Mouse (Mus musculus) gastrocnemius, adult 8-10 months (tissue): ENCODE measurements around the gene Phlpp1. TPM values are rescaled to one million over a fixed set of nuclear protein-coding genes. Genes with fewer than 3 reads are reported as not detected.

ENCODE experiments used
- DNase-seq, 2 experiments: peaks; one replicate each; pipeline ENCODE4 v3.0.0; 2022; ENCODE audit warnings: low spot score in 2 of 2
- total RNA-seq, 4 experiments: library from RNA; stranded (reverse); gene quantifications; 2 replicates each; pipeline ENCODE4 v1.2.4; 2022

Phlpp1 gene
- total RNA-seq, 4 experiments from 2014 or later: 7.0 to 8.1 (median 7.5) TPM

DNA sequence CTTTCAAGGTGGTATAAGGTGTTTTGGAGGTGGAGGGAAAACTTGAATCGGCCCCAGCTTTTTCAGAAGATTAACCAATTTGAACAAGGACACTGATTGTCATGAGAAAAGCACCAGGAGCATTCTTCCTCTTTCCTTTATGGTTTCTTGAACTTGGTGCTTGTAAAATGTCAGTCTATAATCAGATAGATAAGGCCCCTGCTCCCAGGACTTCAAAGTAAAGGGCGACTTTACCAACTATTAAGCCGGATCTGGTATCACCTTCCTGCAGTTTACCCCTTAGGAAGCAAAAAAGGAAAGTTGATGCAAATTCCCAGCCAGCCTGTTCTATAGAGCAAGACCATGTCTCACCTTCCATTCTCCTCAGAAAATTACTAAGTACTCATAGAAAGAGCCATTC, 21.9 kb downstream of the Phlpp1 start:
- no peak for DNase-seq

- no peak for DNase-seq
These were observed 22.7 kb downstream of the Phlpp1 start for GRCm38 (mm10) chr1:106194263-106194662.

DNA sequence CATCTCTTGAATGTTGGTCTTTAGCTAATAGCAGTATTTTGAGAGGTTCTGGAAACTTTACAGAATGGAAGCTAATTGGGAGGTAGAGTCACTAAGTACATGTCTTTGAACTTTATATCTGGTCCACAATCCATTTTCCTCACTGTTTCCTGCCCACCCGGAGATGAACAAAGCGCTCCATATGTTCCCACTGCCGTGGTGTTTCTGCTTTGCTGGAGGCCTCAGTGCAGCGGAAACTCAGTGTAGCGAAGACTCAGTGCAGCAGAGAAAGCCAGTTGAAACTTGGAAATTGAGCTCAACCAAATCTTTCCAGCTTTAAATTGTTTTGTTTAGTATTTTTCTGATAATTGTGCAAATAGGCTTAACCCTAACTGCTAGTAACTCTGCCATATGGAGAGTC, 26.4 kb downstream of the Phlpp1 start:
- no peak for DNase-seq

DNA sequence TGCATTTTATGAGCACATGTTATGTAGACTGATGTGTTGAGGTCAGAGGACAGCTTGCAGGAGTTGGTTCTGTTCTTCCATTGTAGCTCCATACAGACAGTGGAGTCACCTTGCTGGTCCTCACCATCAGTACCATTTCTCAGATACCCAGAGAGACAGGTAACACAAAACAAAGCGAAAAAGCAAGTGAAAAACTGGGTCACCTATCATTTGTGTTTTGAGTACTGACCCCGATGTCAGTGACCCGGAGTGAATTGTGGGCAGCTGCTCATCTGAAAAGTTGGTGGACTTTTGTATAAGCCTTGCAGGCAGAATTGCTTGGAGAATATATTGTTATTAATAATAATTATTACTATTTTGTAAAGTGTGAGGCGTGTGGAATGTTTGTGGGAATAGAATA, 27.6 kb downstream of the Phlpp1 start:
- DNase-seq: no peak

DNA sequence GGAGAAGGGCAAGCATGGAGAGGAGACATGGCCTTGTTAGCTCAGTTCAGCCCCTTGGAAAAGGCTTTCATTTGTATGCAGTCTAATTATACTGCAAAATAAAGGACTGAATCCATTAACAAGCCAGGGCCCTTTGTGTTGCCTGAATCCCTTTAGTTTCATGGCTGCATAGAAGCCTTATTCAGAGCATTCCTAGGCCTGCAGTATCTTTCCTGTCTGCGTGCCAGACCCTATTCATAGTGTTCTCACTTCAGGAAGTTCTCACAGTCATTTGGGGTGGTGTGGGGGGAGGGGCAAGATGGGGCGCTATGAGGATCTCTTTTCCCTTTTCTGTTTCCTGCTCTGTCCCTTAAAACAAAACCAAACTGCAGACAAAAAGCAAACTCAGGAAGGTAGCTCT, 28.1 kb downstream of the Phlpp1 start:
- peak in 1 of 2 experiments; percentile 7 for DNase-seq

- DNase-seq: no peak
These were observed 29.5 kb downstream of the Phlpp1 start for GRCm38 (mm10) chr1:106201025-106201424.

DNA sequence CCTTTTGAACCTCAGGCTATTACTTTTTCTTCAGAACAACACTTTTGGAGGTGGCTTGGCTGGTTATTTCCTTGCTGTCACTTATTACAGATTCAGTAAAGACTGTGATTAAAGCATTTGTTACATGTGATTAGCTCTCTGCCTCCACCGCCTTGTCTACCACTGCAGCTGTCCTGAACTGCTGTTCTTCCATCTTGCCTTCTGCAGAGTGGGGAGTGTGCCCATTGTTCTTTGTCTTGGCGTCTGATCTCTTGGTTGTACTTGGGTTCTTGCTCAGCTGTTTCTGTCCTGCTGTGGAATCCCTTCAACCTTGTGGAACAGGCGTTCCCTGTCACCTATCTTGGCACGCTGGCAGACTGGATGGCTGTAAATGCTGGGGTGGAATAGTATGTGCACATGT, 30.4 kb downstream of the Phlpp1 start:
- no peak for DNase-seq

DNA sequence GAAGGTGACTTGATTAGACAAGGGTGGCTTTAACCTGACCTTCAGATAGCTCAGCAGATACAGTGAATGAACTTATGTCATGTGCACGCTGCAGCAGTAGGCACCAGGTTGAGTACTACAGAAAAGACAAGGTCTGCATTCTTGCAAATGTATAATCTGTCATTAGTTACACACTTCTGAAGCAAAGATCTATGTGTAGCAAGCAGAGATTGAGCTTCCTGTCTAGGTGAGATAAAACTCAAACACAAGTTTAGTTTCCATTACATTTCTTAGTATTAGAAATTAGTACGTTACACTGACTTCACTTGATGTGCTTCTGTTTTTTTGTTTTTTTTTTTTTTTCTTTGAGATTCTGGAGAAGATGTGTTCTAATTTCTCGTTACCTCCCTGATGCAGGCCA, 32.4 kb downstream of the Phlpp1 start:
- no peak for DNase-seq

- DNase-seq: no peak
These were observed 32.8 kb downstream of the Phlpp1 start for GRCm38 (mm10) chr1:106204350-106204749.

DNA sequence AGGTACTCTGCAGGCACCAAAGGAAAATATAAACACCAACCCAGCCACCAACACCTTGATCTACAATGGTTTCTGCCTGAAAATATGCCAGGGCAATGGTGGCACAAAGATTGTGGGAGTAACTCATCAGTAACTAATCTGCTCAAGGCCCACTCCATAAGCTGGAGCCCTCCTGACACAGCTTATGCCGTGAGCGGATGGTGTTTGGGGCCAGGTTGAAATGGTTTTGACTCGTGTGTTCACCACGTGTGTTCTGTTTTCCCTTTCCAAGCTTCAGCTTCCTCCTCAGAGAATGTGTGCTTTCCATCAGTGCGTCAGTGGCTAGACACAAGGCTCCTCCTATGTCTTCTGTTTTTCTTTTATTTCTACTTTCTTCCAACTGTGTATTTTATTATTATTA, 37.0 kb downstream of the Phlpp1 start:
- no peak for DNase-seq

DNA sequence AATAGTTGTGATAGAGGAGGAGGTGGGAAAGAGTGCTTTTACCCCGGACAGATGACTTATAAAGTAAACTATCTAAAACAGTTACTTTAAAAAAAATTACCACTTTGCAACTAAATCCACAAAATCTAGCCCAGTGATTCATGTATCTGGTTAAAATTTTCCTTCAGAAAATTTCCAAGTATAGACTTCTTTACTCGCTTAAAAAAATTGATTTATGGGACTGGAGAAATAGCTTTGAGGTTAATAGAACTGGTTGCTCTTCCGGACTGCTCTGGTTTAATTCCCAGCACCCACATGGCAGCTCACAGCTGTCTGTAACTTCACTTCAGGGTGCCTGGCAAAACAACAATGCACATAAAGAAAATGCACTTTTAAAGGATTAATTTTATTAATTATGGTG, 38.9 kb downstream of the Phlpp1 start:
- DNase-seq: no peak

GRCm38 (mm10) chr1:106211146-106211545, 39.6 kb downstream of the Phlpp1 start:
- no peak for DNase-seq

DNA sequence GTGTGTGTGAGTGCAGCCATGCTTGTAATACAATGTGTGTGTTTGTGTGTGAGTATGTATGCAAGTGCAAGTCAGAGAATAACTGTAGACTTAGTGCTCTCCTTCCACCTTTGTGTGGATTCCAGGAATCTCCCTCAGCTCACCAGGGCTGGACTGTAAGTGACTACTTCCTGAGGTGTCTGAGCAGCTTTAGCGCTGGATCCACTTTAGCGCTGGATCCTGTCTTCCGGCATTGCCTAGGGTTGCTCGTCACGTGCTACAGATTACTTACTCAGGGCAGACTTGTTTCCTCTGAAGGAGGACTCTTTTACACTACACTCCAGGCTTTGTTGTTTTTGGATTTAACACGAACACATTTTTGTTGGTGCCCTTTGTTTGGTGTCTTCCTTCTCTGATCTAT, 48.9 kb downstream of the Phlpp1 start:
- no peak for DNase-seq

GRCm38 (mm10) chr1:106221371-106221770, 49.8 kb downstream of the Phlpp1 start:
- no peak for DNase-seq

DNA sequence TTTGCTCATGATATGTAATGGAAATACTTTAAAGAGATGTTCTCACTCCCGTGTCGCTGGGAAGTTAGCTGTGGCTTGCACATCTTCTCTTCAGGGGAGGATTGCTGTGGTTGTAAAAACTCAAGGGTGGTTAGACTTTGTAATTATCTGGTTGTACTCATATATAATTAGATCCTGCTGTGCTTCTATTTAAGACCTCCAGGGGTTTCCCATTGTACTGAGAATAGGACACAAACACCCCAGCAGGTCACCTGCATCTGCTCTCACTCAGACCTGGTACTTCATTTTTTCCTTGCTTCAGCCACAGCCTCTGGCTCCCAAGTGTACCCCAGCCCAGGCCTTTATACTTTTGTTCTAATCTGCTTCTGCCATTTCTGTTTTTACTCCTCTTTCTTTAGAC, 50.4 kb downstream of the Phlpp1 start:
- DNase-seq: no peak

- DNase-seq: no peak
These were observed 55.1 kb downstream of the Phlpp1 start for GRCm38 (mm10) chr1:106226613-106227012.

DNA sequence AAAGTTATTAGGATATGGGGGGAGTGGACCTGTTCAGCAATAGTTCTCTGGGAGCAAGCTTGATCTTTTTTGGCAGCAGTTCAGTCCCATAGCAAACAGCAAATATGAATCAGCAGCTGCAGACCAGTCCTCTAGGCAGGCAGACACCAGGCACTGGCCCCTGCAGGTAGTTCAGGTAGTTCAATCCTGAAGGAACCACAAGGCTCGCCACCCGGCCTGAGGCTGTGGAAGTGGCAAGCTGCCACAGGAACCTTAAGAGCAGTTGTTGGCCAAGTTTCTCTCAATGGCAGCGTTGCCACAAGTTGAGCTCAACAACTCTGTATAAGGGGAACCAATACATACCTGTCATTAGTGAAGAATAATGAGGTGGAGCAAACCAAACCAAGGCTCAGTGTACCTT, 58.8 kb downstream of the Phlpp1 start:
- no peak for DNase-seq

DNA sequence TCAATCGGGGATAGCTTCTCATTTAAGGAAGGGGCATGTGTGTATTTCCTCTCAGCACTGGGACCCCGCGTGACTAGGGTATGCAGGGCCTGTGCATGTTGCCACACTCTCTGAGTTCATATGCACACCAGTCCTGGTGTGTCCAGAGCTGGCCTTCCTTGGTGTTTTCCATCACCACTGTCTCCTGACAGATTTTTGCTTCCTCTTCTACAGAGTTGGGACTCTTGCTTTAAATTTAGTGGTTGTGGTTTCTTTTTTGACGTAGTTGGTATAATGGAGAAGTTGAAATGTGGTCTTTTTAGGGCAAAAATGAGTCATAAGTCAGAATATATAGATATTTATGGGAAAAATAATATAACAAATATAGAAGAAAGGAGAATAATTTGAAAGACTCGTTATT, 59.8 kb downstream of the Phlpp1 start:
- DNase-seq: no peak

DNA sequence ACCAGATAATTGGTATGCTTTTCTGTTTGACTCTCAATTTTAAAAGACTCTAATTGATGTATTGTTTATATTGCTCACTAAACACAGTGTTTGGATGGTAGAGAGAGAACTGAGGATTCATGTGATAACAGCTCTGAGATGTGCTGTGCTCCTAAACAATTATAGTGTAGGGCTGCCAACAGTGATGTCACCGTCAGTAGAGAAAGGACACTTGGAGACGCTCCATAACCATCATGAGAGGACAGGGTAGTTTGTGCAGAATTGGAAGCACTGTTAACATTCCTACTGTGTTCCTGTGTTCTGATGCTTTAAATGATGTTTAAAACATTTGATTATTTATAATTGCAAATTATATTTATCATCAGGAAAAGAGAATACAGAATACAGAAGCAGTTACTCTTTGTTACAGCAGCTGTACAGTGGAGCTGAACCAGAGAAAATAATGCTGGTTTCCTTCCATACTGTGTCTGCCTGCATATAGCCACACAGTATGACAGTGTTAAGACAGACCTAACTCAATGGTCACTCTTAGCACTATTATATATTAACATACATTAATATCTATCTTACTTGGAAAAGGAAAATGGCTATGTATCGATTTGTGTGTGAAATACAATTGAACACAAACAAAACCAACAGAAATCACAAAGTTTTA, 60.4 kb downstream of the Phlpp1 start:
- peak in 1 of 2 experiments; percentile 16 for DNase-seq

GRCm38 (mm10) chr1:106232460-106232850, 60.9 kb downstream of the Phlpp1 start:
- no peak for DNase-seq

DNA sequence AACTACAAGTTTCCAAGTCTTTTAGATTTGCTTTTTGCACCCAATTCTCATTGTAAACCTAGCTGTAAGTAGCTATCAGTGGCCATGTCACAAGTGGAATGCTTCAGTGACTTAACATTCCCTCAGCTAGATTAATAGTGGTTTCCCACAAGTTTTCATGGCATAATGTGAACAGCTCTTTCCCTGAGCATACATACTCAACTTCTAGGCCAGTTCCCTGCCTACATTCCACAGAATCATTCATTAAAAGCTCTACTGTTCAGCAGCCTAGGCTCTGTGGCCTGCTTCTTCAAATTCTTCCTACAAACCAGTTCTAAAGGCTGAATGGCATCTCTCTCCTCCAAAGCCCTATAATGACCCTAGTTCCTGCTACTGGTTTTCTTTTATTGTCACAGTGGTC, 65.4 kb downstream of the Phlpp1 start:
- no peak for DNase-seq

GRCm38 (mm10) chr1:106240116-106240685, 68.6 kb downstream of the Phlpp1 start:
- no peak for DNase-seq

- DNase-seq: no peak
These were observed 69.5 kb downstream of the Phlpp1 start for GRCm38 (mm10) chr1:106241059-106241458.

- no peak for DNase-seq
These were observed 70.6 kb downstream of the Phlpp1 start for GRCm38 (mm10) chr1:106242129-106242528.
